Mouse (Mus musculus) heart, adult 9 months (tissue): ENCODE measurements around the gene Rtn4.
"Not testable (repeated sequence)": the region's sequence is repeated elsewhere in the genome, so short reads cannot be mapped to it uniquely, and the experiment has no call there.

Experiments used
- DNase-seq, 2 experiments: peaks; one replicate each; pipeline ENCODE4 v3.0.0; 2022; ENCODE audit warnings: low spot score in 2 of 2

Rtn4 gene

DNA sequence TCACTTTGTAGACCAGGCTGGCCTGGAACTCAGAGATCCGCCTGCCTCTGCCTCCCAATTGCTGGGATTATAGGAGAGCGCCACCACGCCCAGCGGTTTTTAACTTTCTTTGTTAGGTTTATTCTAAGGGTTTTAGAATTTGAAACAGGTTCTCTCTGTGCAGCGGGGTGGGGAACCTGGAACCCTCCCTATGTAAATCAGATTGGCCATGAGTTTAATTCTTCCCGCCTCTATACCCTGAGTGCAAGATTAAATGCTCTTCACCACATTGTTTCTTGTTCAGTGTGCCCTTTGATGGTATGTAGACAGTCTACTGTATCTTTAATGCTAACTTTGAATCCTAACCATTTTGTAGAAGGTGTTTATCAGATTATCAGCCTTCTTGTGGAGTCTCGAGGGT lies 21.4 kb downstream of the Rtn4 start:
- no peak for DNase-seq

DNA sequence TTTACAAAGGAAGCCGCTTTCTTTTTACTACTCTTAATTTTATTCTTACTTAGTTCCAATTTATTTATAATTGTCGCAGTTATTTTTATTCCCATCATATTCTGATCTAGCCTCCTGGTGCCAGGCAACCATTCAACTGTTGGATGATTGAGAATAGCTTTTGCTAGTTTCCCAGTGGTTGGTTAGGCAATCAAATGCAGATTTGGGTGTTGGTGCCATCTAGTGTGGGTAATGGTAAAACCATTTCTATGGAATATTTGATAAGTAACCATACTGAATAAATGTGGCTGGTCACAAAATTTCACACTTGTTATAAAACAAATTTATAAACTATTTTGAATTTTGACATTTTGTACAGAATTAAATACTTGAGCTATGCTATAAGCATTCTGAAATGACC lies 22.0 kb downstream of the Rtn4 start:
- DNase-seq: peak in 1 of 2 experiments; percentile 16

DNA sequence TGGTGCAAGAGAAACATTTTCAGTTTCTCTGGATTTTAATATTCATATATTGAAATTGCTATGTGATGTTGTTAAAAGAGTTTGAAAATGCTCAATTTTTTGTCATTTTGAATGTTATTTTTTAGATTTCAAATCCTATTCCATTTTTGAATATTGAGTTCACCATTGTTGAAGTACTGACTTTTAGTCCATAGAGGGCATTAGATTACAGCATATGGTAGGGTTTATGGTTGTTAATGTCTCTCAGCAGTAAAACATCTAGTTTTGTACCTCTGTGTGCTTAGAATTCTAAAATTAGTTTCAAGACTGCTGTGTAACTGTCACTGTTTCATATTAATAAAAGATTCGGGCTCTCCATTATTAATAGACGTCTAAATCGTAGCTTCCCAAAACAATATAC lies 22.8 kb downstream of the Rtn4 start:
- no peak for DNase-seq

DNA sequence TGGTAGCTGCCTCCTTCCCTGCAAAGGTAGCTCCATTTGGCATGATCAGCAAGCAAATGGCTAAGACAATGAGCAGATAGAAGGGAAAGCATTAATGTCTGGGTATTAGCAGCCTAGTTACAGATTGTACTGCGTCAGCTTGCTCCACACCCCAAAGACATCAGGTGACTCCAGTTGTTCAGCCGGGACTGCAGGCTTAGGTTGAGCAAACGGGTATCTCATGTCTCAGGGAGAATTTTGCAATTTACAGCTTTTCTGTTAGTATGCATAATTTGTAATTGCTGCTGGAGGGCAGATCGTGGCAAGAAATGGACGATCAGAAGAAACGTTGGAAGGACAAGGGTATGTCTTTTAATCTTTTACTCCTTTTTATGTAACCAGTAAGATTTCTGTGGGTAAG lies 25.8 kb downstream of the Rtn4 start:
- peak in 1 of 2 experiments; percentile 15 for DNase-seq

GRCm38 (mm10) chr11:29719597-29719996 lies 26.9 kb downstream of the Rtn4 start:
- DNase-seq: no peak

DNA sequence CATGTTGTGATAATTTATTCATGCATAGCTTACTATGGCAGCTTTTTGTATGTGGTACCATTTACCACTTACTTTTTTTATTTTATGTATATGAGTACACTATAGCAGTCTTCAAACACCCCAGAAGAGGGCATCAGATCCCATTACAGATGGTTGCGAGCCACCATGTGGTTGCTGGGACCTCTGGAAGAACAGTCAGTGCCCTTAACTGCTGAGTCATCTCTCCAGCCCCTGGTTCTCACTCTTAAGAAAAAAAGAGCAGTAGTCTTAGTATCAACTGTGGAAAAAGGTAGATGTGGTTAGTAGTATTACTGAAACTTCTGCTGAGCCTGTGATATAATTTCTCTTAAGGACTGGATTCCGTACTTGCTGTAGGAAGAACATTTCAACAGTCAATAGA lies 31.5 kb downstream of the Rtn4 start:
- DNase-seq: no peak

GRCm38 (mm10) chr11:29725167-29725566 lies 32.4 kb downstream of the Rtn4 start:
- no peak for DNase-seq

- no peak for DNase-seq
These were observed 32.9 kb downstream of the Rtn4 start for GRCm38 (mm10) chr11:29725610-29726009.

- DNase-seq: no peak
These were observed 35.2 kb downstream of the Rtn4 start for GRCm38 (mm10) chr11:29727901-29728300.

- DNase-seq: no peak
These were observed 47.0 kb downstream of the Rtn4 start for GRCm38 (mm10) chr11:29739752-29740151.

DNA sequence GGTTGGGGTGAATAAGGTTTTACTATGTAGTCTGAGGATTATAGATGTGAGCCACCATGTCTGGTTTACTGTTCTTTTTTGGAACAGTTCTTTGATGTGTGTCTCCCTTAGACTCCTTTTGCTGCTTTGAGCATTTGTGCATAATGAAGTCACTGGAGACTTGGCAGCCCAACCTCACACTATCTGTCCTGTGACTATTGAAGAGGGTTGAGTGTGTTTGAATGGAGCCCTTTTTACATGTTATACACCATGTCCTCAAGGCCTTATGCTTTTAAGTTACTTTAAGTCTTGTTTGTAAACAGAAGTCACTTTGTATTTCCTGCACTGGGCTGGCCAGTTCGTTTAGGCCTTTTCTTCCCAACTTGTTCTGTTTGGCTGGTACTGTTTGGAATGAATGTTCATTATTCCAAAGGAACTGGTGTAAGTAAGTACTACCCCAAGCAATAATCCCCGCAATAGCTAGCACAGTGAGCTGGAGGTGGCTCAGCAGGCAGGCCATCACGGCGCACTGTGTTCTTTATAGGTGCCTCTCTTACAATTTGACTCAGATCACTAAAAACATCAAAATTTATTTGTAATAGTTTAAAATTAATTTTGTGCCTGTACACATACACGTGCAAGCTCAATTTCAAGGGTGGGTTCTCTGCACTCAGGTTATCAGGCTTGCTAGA lies 52.1 kb downstream of the Rtn4 start:
- DNase-seq: no peak

DNA sequence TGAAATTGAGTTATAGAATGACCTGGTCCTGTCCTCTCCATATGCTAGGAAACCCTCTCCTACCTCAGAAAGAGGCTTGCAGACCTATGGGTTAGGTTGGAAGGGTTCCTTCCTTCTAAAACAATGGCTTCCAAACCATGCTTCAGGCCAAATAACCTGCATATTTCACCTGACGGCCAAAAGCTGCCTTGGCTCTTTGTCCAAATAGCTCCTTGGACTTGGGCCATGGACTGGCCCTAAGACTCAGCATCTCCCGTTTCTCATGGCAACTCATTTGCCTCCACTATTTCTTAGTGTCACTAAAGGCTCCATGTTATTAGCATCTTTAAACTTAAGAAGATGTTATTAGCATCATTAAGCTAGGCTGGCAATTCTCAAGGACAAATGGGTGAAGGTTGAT lies 52.8 kb downstream of the Rtn4 start:
- DNase-seq: no peak

- no peak for DNase-seq
These were observed 53.5 kb downstream of the Rtn4 start for GRCm38 (mm10) chr11:29746203-29746602.

GRCm38 (mm10) chr11:29747365-29747764 lies 54.6 kb downstream of the Rtn4 start:
- DNase-seq: no peak

- no peak for DNase-seq
These were observed 55.1 kb downstream of the Rtn4 start for GRCm38 (mm10) chr11:29747881-29748280.

DNA sequence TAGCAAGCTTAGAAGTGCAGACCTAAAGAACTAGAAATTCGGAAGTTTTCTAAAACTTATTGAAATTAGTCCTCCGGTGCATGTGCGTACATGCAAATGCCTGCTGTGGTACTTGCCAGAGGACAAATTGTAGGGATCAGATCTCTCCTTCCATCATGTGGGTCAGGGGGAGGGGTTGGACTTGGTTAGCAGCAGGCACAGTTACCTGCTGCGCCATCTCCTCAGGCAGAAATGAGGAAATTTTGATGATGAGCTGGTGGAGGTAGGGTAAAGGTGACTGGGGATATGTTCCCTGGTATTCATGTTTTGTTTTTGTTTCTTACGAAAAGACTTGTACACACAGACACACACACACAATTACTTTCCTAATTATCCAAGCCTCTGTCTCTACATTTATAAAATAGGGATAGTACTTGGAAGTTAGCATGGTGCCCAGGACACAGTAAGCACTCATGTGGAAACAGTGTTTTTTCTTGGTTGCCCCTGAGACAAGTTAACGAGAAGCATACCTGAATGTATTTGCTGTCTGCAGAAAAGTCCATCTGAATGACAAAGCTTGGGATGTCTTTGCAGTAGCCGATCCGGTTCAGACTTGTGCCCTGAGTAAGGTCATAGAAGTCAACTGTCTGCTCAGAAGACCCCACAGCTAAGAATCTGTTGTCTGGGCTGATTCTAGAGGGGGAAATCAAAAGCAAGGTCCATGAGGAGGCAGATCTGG lies 56.2 kb downstream of the Rtn4 start:
- no peak for DNase-seq

GRCm38 (mm10) chr11:29749468-29749829 lies 56.7 kb downstream of the Rtn4 start:
- DNase-seq: no peak

GRCm38 (mm10) chr11:29751013-29751412 lies 58.3 kb downstream of the Rtn4 start:
- no peak for DNase-seq

- DNase-seq: no peak
These were observed 59.2 kb downstream of the Rtn4 start for GRCm38 (mm10) chr11:29751648-29752611.

DNA sequence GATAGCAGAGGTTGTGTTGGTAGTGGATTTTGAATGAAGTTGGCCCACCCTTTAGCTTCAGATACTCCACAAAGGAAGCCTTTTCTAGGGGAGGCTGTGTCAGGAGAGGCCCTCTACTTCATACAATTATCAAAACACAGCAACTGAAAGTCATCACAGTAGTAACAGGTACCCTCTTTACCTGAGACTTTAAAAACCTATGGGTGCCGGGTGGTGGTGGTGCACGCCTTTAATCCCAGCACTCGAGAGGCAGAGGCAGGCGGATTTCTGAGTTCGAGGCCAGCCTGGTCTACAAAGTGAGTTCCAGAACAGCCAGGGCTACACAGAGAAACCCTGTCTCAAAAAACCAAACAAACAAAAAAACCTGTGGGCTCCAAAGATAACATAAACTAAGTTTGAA lies 63.3 kb downstream of the Rtn4 start:
- DNase-seq: not testable (repeated sequence)

DNA sequence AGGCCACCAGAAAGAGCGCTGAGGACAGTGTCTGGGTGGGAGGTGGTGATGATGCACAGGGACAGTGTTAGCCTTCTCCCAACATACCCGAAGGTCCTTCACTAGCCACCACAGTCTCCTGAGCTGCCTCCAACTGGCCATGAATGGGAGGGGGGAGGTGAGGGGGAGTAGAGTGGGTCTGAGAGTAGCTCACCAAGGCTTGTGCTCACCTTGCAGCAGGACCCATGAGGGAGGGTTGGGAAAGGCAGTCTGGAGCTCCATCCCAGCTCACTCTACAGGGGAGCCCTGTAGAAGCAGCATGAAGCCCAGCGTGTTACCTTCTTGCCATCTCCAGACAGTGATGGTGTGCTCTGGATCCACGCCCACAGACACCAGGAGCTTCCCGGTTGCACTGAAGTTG lies 65.9 kb downstream of the Rtn4 start:
- no peak for DNase-seq

DNA sequence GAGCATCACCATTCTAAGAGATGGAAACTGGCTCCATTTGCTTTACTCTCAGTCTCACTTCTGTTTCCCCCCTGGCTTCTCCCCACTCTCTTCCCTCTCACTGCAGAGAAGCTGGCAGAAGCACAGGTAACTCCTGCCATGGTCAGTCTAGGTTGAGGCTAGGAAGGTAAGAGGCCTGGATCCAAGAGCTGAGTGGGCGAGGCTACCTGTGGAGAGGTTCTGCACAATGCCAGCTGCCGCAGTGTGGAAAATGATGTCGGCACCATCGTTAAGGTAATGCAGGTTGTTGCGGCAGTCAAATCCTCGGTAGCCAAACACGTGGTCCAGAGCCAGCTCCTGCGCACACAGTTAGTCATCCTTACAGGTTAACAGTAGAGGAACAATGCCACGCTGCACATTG lies 68.6 kb downstream of the Rtn4 start:
- DNase-seq: no peak
